Mouse (Mus musculus) bone marrow, adult 2 months (tissue): ENCODE measurements around the gene Ctnnbl1.

ENCODE experiments used
- CTCF ChIP-seq: fragments of 200-500 bp; IDR thresholded peaks from 2 replicates; pipeline ENCODE4 v1.5.1; 2011; ENCODE audit warnings: low read length, control low read depth; ENCODE audit not compliant: control insufficient read depth, insufficient read depth
- POLR2A ChIP-seq: fragments of 200-500 bp; IDR thresholded peaks from 2 replicates; pipeline ENCODE4 v1.6.1; 2011; ENCODE audit warnings: low read depth, mild to moderate bottlenecking, control low read depth, low read length, borderline replicate concordance; ENCODE audit not compliant: control insufficient read depth

GRCm38 (mm10) chr2:157795627-157796423 is 58.6 kb downstream of the Ctnnbl1 start:
- TF ChIP-seq CTCF: no peak
- TF ChIP-seq POLR2A: no peak
